Mouse (Mus musculus): Measurements from ENCODE around the gene Frs2.

Gene Frs2

DNA sequence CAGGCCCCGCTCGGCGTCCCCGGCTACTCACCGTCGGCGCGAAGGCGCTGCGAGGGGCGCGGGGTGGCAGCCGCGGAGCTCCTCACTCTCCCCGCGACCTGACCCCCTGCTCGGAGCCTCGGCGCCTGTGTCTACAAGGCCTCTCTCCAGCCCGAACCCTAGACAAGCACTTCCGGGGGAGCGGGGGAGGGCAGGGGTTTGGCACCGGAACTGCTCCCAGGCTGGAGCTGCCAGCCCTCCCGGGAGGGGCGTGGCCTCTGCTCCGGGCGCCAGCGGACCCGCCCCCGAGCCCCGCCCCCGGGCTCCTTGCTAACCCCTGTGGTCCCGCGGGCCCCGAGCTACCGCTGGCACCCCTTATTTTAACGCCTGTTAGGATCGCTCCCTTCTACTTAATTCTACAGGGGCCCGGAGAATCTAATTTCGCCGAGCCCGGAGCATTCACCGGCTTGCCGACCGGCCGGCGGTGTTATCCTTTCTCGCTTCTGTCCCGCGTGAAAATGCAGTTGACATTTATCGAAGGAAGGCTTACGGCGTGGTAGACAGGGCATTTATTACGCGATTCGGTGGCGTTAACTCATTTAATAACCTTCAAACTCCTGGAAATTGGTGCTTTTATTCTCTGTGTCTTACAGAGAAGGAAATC lies at the start of gene Frs2:
Frs2 (minus strand) TSS at position 174 of the 643 bp plus-strand sequence.
- peak; percentile 61 for DNase-seq (ENCODE audit: extremely low spot score, low read depth, low spot score)

DNA sequence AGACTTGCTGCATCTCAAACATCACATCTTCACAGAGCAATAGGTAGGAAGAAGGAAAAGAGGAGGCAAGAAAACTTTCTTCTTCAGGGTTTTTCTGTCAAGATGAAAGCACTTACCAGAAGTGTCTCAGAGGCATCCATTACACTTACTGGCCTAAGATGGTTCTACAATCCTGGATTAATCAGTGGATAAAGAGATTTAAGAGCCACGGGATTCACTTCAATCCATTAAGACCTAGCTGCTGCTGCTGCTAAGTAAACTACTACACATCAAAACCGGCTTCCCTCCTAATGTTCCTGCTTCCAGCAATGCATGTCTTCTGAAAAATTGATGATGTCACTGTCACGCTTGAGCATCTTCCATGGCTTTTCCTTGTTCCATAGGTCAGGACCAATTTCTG lies 48.4 kb upstream of the Frs2 start:
- DNase-seq (ENCODE audit: extremely low spot score, low read depth, low spot score): no peak

DNA sequence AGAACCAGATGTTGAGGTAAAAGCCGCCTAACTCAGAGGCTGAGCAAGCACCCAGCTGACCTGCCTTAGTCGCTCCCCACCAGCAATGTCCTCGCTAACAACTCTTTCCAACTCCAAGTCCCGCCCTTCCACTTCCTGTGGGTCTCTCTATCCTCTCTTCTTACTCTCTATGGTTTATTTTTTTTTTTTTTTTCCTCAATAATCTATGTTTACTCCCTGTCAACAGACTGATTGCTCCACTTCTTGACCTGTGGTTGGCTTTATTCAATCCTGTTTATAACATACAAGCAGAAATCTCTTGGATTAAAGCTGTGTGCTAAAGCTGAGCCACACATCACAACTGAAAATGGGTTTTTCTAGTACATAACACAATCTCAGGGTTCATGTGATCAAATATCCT lies 47.4 kb upstream of the Frs2 start:
- no peak for DNase-seq (ENCODE audit: extremely low spot score, low read depth, low spot score)

DNA sequence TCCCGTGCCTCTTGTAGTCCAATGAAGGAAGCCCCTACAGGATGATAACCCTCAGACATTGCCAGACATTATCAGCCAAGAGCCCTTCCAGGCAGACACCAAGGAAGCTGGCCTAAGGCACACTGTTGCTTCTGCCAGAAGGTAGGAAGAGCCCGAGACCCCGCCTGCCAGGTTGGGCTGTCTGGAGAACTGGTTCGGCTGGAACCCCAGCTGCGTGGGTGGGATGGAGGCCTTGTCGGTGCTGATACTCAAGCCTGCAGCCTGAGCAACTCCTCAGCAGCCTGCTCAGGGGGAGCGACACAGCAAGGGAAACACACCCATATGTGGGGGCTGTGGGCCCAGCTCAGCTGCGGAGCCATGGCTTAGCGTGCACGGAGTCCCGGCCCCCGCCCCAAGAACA lies 46.7 kb upstream of the Frs2 start:
- no peak for DNase-seq (ENCODE audit: extremely low spot score, low read depth, low spot score)

DNA sequence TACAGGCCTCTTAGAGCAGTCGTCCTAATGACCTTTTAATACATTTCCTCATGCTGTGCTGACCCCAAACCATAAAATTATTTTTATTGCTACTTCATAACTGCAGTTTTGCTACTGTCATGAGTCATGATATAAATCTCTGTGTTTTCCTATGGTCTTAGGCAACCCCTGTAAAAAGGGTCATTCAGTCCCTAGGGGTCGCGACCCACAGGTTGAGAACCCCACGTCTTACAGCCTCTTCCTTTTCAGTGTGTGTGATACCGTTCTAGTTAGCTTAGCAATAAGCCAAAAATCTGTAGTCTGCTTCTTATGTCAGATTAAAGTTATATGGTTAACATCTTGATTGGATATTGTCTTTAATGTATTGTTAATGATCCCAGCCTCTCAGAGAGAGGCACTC lies 45.0 kb upstream of the Frs2 start:
- DNase-seq (ENCODE audit: extremely low spot score, low read depth, low spot score): no peak

DNA sequence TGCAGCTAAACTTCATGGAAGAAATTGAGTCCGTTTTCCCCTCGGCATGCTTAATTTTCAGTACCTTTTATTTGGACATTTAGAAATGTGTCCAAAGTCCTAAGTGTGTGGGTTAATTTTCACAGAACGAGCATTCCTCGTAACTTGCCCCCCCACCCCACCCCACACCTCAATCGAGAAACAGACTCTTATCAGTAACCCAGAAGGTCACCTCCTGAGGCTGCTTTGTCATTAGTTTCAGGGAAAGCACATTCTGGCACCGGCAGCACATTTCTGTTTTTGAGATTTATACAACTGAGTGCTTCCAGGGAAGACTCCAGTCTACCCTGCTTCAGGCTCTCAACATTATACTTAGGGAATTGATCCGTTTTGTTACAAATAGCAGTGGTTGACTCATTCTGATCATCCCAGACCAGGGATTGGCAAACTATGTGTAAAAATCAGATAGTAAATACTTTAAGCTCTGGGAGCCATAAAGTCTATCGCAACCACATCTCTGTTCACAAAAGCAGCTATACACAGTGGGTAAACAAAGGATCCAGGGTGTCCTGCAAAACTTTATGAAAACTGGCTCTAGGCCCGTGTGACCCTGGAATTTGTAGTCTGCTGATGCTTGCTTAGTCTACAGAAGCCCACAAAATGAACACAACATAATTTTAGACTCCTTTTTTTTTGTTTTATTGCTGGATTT lies 37.2 kb upstream of the Frs2 start:
- DNase-seq (ENCODE audit: extremely low spot score, low read depth, low spot score): no peak

DNA sequence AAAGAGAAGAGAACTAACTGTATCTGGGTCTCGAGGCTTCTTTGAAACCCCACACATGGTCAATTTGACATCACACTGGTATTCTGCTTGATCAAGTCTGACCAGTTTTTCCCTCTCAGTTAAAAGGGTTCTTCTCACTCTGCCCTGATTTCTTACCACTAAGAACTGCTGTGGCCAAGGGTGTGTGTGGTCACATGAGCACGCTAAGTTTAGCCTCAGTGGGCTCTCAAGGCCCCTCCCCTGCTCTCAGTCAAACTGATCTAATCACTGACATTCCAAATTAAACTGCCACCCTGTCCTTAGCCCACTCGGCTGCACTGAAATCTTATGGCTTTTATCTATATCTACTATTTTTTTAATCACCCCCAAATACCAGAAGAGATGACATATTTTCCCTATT lies 32.8 kb upstream of the Frs2 start:
- DNase-seq (ENCODE audit: extremely low spot score, low read depth, low spot score): no peak

DNA sequence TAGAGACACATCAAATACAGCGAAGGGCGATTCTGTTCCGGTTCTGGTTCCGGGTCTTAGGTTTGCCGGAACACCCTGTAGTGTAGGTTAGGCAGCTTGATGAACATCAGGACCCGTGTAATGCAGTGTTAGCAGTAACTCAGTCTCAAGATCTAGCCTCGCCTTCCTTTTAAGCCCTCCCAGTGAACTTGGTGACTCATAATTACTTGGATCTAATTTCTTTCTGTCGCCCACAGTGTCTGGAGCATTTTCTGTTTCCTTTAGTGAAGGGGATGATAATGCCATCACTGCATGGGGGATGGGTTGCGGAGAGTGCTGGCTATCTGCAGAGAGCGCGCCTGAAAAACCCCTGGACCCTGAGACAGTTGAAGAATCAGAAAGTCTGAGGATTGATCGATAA lies 26.3 kb upstream of the Frs2 start:
- no peak for DNase-seq (ENCODE audit: extremely low spot score, low read depth, low spot score)

DNA sequence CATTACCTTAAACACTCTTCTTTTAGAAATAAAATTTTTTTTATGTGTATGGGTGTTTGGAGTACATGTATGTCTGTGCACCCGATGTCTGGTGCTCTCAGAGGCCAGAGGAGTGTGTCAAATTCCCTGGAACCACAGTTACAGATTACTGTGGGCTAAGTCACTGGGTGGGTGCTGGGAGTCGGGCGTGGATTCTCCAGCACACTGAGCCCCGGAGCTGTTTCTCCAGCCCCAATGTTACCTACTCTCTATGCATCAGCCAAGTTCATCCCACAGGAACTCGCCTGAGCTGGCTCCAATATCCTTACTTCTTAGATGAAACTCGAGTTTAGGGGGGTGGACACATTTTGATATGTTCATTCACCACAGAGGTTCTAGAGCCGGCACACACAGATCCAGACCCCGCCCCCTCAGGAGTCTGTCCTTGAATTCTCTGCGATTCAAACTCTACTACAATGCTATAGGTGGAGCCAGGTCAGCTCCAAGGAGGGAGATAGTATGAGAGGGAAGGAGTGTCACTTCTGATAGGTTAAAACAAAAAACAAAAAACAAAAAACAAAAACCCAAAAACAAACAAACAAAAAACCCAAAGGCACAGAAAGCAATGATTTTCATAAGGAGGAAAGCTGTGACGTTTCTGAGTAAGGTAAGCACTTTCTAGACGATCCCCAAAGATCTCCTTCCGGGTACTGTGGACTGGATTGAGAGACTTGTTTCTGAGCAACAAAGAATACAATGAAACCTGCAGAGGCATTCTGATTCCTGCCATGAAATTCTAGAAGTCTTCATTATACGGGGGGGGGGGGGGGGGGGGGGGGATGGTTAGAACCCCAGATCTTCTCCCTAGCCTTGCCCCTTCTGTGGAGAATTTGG lies 25.5 kb upstream of the Frs2 start:
- no peak for DNase-seq (ENCODE audit: extremely low spot score, low read depth, low spot score)

DNA sequence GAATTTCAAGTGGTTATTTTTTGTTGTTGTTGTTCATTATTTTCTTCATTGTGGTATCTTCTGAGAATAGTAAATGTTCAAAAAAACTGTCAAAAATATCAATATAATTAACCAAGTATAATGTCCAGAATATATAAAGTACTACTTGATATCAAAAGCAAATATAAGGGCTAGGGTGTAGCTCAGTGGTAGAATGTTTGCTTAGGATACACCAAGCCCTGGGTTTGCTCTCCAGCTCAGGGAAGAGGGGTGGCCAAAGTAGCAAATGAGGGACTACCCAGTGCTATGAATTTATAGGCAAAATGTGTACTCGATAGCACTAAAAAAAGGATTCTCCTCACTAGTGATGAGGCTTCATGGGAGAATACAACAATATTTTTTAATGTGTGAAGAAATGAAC lies 24.8 kb upstream of the Frs2 start:
- no peak for DNase-seq (ENCODE audit: extremely low spot score, low read depth, low spot score)

DNA sequence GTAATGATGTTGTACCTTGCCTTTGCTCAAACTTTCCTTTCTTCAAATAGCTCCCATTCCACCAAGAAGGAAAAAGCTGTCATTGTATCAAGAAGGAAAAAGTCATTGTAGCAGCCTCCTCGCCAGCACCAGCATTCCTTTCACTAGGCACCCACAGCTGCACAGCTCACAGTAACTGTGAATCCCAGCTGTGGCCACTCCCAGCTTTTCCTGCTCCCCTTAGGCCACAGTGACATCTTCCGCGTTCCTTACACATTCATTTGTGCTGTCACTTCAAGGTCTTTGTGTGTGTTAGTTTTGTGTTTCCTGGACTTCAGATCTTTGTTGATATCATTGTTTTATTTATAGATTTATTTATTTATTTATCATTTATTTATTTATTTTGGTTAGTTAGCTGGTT lies 23.7 kb upstream of the Frs2 start:
- DNase-seq (ENCODE audit: extremely low spot score, low read depth, low spot score): no peak

DNA sequence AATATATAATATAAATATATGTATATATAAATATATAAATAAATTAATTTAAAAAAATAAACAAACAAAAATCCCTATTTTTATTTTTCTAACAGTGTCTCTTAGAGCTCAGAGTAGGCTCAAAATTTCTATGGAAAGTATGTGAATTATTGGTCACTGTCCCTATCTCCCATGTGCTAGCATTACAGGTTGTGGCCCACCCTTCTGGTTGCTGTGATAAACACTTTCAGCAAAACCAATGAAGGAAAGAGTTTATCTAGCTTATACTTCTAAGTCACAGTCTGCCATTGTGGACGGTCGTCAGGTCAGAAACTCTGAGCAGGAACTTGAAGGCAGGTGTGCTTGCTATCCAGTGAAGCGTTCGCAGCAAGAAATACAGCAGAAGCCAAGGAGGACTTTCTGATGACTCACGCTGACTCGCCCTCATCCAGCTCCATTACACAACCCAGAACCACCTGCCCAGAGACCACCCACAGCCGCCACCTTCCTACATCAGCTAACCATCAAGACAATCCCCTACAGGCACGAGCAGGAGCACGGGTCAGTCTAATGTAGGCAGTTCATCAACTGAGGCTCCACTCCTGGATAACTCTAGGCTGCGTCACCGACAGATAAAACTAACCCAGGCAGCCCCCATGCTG lies 18.6 kb upstream of the Frs2 start:
- DNase-seq (ENCODE audit: extremely low spot score, low read depth, low spot score): no peak

DNA sequence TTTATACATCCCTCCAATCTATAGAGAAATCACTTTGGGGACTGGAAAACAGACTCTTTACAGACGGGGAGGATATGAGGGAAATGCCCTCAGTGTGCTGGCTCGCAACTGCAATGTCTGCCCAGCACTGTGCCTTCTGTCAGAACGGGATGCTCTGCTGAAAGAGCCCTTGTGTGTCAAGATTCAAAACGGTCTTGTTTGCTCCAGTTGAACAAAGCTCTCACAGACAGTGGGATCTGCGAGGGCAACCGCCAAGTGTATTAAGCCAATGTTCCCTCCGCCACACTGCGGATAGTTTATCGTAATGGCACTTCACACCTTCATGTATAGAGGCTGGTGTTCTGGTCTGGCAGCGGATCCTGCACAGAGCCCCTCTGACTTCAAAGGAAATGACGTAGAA lies 14.3 kb upstream of the Frs2 start:
- DNase-seq (ENCODE audit: extremely low spot score, low read depth, low spot score): no peak

DNA sequence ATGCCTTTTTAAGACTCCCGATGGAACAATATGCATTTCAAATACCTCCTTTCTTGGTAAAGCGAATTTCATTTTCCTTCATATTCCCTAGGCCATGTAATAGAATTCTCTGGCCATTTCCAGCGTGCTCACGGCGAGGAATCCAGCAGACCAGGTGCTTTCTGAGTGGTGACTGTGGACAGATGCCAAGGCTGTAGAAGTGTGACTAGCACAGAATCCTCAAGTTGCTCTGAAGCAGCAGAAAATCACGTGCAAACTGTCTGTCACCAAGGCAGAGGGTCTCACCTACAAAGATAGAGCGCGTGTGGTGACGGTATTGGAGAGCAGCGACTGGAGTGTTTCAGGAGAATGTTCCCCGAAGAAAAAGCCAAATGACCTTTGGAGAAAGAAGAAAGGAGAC lies 11.8 kb upstream of the Frs2 start:
- DNase-seq (ENCODE audit: extremely low spot score, low read depth, low spot score): no peak

DNA sequence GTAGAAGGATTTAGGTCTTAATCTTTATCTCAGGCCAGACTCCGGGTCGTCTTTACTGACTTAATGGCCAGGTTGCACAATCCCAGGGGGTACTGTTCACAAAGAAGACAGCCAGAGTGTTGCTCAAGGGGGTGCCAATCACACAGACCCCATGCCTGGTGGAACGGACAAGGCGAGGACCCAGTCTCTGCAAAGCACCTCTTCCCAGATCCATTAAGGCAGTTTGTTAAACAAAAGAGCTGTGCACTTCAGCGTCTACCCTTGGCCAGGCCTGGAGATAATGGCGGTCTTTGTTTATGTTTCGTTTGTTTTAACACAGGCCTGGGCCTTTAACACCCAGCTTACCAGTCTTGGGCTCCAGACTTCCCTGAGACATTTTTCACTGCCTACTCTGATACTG lies 3.9 kb upstream of the Frs2 start:
- DNase-seq (ENCODE audit: extremely low spot score, low read depth, low spot score): no peak

DNA sequence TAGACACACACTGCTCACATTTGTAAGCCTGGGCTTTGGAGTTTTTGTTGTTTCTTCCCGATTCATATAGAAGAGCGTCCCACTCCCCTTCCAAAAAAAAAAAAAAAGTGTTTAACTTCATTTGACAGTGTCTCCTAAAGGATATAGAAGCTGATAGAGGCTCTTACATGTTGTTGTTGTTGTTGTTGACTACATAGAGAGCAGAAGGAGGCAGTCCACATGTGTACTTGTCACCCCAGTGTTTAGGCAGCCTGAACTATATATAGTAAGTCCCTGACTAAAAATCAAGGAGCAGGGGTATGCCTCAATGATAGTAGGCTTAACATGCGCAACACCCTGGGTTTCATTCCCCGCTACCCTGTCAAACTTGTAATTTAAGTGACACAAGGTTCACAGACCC lies 3.3 kb upstream of the Frs2 start:
- no peak for DNase-seq (ENCODE audit: extremely low spot score, low read depth, low spot score)

DNA sequence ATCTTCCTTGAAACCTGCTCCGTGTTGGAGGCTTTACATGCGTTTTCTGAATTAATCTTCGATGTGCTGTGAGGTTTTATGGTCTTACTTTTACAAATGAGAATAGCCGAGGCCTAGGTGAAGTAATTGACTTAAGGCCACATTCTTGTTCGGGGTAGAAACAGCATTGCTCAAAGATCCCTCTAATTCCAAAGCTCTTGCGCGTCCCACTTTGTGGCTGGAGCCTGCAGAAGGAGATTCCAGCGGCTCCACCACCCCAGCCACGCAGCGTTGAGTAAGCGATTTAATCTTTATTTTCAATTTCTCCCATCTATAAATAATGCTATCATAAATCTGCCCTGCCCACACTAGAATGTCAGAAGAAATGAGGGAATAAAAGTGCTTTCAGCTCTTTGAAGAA lies 2.9 kb upstream of the Frs2 start:
- no peak for DNase-seq (ENCODE audit: extremely low spot score, low read depth, low spot score)

DNA sequence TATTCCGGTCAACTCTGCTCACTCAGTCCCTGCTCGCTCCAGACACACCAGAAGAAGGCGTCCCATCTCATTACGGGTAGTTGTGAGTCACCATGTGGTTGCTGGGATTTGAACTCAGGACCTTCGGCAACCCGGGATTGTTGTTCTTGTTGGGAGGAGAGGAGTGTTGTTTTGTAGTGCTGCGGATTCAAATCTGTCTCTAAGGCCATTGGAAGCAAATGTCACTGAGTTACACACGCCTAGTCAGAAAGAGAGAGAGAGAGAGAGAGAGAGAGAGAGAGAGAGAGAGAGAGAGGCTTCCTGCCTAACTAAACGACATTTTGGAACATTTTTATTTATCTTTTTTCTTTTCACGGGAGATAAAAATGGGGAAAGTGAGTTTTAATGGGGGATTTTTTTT lies 2.4 kb upstream of the Frs2 start:
- DNase-seq (ENCODE audit: extremely low spot score, low read depth, low spot score): no peak

DNA sequence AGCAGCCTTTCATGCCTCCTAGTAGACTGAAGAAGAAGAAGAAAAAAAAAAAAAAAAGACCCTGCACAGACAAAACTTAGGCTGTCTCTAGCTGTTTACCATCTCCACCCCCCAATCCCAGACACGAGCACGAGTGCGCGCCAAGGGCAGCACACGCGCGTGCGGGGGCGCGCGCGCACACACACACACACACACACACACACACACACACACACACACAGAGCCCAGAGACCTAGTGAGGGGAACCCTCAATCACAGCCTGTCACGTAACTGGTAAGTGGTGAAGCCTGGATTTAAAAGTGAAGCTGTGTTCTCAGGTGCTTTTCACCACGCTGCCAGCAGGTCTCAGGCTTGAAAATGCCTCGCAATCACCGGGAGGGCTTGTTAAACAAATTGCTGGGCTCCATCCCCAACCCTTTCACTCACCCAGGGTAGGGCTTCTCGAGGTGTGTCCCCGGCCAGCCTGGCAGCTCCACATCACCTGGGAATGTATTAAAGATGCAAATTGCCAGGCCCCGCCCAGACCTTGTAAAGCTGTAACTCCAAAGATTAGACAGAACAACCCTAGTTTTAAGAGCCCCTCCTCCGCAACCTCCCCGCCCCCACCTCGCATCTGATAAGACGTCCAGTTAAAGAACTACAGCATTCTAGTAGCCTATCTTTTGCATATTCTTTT lies 1.7 kb upstream of the Frs2 start:
- DNase-seq (ENCODE audit: extremely low spot score, low read depth, low spot score): no peak

DNA sequence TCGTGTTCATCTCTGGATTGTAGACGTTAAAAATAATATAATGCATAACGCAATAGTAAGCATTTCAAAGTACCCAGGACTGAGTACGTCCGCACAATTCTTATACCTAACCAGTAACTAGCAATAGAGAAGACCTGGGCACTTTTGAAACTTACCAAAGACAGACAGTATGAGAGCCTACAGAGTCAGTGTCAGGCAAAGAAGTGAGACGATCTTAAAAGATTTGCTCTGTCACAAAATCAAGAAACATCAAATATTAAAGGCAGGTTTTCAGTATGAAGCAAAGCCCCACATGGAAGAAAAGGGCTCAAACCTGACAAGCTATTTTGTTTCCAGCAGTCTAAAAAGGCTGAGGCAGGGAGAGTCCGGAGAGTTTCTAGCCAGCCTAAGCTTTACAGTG lies 907 bp upstream of the Frs2 start:
- no peak for DNase-seq (ENCODE audit: extremely low spot score, low read depth, low spot score)
